Mouse (Mus musculus) limb, embryonic 12.5 days (tissue): ENCODE results near the gene Eif2b3. TPM values are rescaled to one million over a fixed set of nuclear protein-coding genes. Genes with fewer than 3 reads are reported as not detected.
A peak's percentile ranks its signal among the peaks of the same experiment; 100 is the strongest.

Source experiments
- ATAC-seq: fragments of 200-750 bp; cut with Nextera tagmentation; 2 replicates; pipeline ENCODE4 v1.8.0; 2017; ENCODE audit warnings: low read depth, moderate TSS enrichment; ENCODE audit not compliant: insufficient number of reproducible peaks, insufficient read depth, low FRiP score, low TSS enrichment
- H3K27ac ChIP-seq: fragments of 300-500 bp; sonication (generic); 2 replicates; pipeline ENCODE4 v1.5.1; 2016; ENCODE audit warnings: mild to moderate bottlenecking, moderate library complexity
- H3K27me3 ChIP-seq: fragments of 300-500 bp; sonication (generic); 2 replicates; pipeline ENCODE4 v1.6.1; 2016; ENCODE audit warnings: mild to moderate bottlenecking, moderate library complexity
- H3K36me3 ChIP-seq: fragments of 300-500 bp; sonication (generic); 2 replicates; pipeline ENCODE4 v1.6.1; 2016; ENCODE audit warnings: mild to moderate bottlenecking, moderate library complexity
- H3K4me1 ChIP-seq: fragments of 300-500 bp; sonication (generic); replicated peaks from 2 replicates; pipeline ENCODE4 v1.6.1; 2016
- H3K4me2 ChIP-seq: fragments of 300-500 bp; sonication (generic); 2 replicates; pipeline ENCODE4 v1.6.1; 2016; ENCODE audit warnings: mild to moderate bottlenecking, moderate library complexity
- H3K4me3 ChIP-seq: fragments of 300-500 bp; sonication (generic); replicated peaks from 2 replicates; pipeline ENCODE4 v1.5.1; 2016; ENCODE audit warnings: mild to moderate bottlenecking
- H3K9ac ChIP-seq: fragments of 300-500 bp; sonication (generic); replicated peaks from 2 replicates; pipeline ENCODE4 v1.6.1; 2016; ENCODE audit warnings: mild to moderate bottlenecking, moderate library complexity
- H3K9me3 ChIP-seq: fragments of 300-500 bp; sonication (generic); 2 replicates; pipeline ENCODE4 v1.6.1; 2016; ENCODE audit warnings: mild to moderate bottlenecking, moderate library complexity
- WGBS: fragments of 180-500 bp; shearing (Covaris S2); methylation state at CpG from one replicate; pipeline ENCODE4 v1.1.7; 2016; 5-methylcytosine and 5-hydroxymethylcytosine counted together
- polyA plus RNA-seq: library from polyadenylated mRNA; unstranded; fragments of >200 nt; fragmentation: Nextera tagmentation; extraction: Ambion mirVana; gene quantifications from 2 replicates; pipeline ENCODE4 v1.2.1, GENCODE M21; 2016

Eif2b3 gene
- polyA plus RNA-seq, 1 experiment from 2014 or later: 53.0 TPM

- Histone ChIP-seq H3K4me3 (no peak overlapping the region), H3K9me3 (no peaks in the 10 kb centered on the region), H3K36me3 (peaks cover 81% of the 10 kb centered on the region), H3K27me3 (no peaks in the 10 kb centered on the region), H3K9ac (no peak overlapping the region), H3K4me1 (no peaks in the 10 kb centered on the region), H3K27ac (no peak overlapping the region), H3K4me2 (no peak overlapping the region)
- no peak for ATAC-seq
- 94% methylated on average over 11 of the region's 11 CpGs for WGBS
Observed at GRCm38 (mm10) chr4:117110985-117111384, 91.8 kb downstream of the Eif2b3 start.

GRCm38 (mm10) chr4:117113237-117113636, 94.0 kb downstream of the Eif2b3 start:
- no peaks in the 10 kb centered on the region for H3K27me3 ChIP-seq
- ATAC-seq: no peak
- peaks cover 68% of the 10 kb centered on the region for H3K36me3 ChIP-seq
- H3K27ac ChIP-seq: no peak overlapping the region
- H3K9ac ChIP-seq: no peak overlapping the region
- no peak overlapping the region for H3K4me3 ChIP-seq
- H3K4me2 ChIP-seq: no peak overlapping the region
- H3K4me1 ChIP-seq: no peaks in the 10 kb centered on the region
- no peaks in the 10 kb centered on the region for H3K9me3 ChIP-seq
- 88% methylated on average over 1 of the region's 1 CpGs for WGBS

DNA sequence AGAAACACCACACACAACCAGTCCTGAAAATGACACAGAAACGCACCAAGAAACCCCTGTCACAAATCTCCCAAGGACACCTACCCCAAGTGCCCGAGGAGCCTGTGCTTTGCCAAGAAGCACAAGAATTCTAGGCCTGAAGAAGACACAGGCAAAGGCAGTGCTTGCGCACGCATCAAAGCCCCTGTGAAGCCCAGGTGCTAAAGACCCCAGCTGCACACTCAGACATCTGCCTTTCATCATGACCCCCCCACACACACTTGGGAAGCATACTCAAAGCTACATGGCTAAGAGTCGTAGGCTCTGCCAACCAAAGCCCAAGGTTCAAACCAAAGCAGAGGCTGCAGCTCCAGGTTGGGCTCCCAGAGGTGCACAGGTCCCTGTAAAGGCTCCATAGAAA, 96.4 kb downstream of the Eif2b3 start:
- Histone ChIP-seq H3K4me3 (no peak overlapping the region), H3K27ac (no peak overlapping the region), H3K27me3 (no peaks in the 10 kb centered on the region), H3K4me2 (no peak overlapping the region), H3K36me3 (peaks cover 45% of the 10 kb centered on the region), H3K4me1 (peaks cover 6% of the 10 kb centered on the region), H3K9me3 (no peaks in the 10 kb centered on the region), H3K9ac (no peak overlapping the region)
- ATAC-seq: no peak
- 72% methylated on average over 5 of the region's 5 CpGs for WGBS

DNA sequence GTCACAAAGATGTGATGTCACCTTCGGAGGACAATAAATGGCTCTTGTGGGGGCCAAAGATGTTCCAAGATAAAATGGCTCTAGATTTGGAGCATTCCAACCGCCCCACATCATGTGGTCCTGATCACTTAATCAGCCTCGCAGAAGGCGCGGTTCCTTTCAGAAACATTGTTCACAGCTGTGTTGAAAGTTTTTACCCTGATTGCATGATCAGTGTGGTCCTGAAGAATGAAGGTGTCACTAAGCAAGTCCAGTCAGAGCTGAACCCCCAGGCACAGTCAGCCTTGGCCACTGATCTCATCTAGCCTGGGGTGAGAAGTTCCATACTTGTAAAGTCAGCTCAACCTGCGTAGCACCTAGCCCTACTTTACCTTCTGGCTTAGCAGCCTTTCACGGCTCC, 98.7 kb downstream of the Eif2b3 start:
- H3K4me2 ChIP-seq: no peak overlapping the region
- WGBS: 91% methylated on average over 7 of the region's 7 CpGs
- no peak for ATAC-seq

GRCm38 (mm10) chr4:117119636-117120035, 100.4 kb downstream of the Eif2b3 start:
- Histone ChIP-seq H3K4me3 (peak overlapping the region; percentile 71), H3K4me2 (peak overlapping the region; percentile 100), H3K27ac (peak overlapping the region; percentile 86), H3K27me3 (no peaks in the 10 kb centered on the region), H3K4me1 (peaks cover 15% of the 10 kb centered on the region), H3K36me3 (peaks cover 11% of the 10 kb centered on the region), H3K9ac (peak overlapping the region; percentile 67), H3K9me3 (no peaks in the 10 kb centered on the region)
- no peak for ATAC-seq
- 73% methylated on average over 5 of the region's 5 CpGs for WGBS

More for the DNA sequence above, 98.7 kb downstream of the Eif2b3 start:
- H3K27ac ChIP-seq: no peak overlapping the region
- peaks cover 27% of the 10 kb centered on the region for H3K36me3 ChIP-seq
- H3K4me3 ChIP-seq: no peak overlapping the region
- no peaks in the 10 kb centered on the region for H3K27me3 ChIP-seq
- H3K9me3 ChIP-seq: no peaks in the 10 kb centered on the region
- peaks cover 12% of the 10 kb centered on the region for H3K4me1 ChIP-seq
- no peak overlapping the region for H3K9ac ChIP-seq

- H3K27me3 ChIP-seq: no peaks in the 10 kb centered on the region
- 6% methylated on average over 10 of the region's 10 CpGs for WGBS
Observed at GRCm38 (mm10) chr4:117120052-117120444, 100.8 kb downstream of the Eif2b3 start.

GRCm38 (mm10) chr4:117120445-117121414, 101.5 kb downstream of the Eif2b3 start:
- peak; percentile 91 for ATAC-seq
- WGBS: under 1% methylated on average over 69 of the region's 69 CpGs
- H3K4me2 ChIP-seq: peak overlapping the region; percentile 100
- H3K4me3 ChIP-seq: peak overlapping the region; percentile 71
- H3K27me3 ChIP-seq: no peaks in the 10 kb centered on the region
- H3K9me3 ChIP-seq: no peaks in the 10 kb centered on the region
- H3K27ac ChIP-seq: peak overlapping the region; percentile 86
- H3K36me3 ChIP-seq: peaks cover under 1% of the 10 kb centered on the region; the same call in 1 of the 2 replicates
- peaks cover 26% of the 10 kb centered on the region for H3K4me1 ChIP-seq
- peak overlapping the region; percentile 67 for H3K9ac ChIP-seq

More at GRCm38 (mm10) chr4:117120052-117120444, 100.8 kb downstream of the Eif2b3 start:
- Histone ChIP-seq H3K4me2 (peak overlapping the region; percentile 100), H3K4me1 (peaks cover 20% of the 10 kb centered on the region), H3K36me3 (peaks cover 7% of the 10 kb centered on the region; the same call in 1 of the 2 replicates), H3K27ac (peak overlapping the region; percentile 86), H3K9me3 (no peaks in the 10 kb centered on the region), H3K9ac (peak overlapping the region; percentile 67), H3K4me3 (peak overlapping the region; percentile 71)
- no peak for ATAC-seq

GRCm38 (mm10) chr4:117122209-117122608, 103.0 kb downstream of the Eif2b3 start:
- Histone ChIP-seq H3K9me3 (no peaks in the 10 kb centered on the region), H3K9ac (no peak overlapping the region), H3K4me2 (no peak overlapping the region), H3K36me3 (no peaks in the 10 kb centered on the region), H3K4me1 (peaks cover 32% of the 10 kb centered on the region), H3K4me3 (no peak overlapping the region), H3K27ac (no peak overlapping the region), H3K27me3 (no peaks in the 10 kb centered on the region)
- WGBS: 87% methylated on average over 4 of the region's 4 CpGs
- no peak for ATAC-seq

DNA sequence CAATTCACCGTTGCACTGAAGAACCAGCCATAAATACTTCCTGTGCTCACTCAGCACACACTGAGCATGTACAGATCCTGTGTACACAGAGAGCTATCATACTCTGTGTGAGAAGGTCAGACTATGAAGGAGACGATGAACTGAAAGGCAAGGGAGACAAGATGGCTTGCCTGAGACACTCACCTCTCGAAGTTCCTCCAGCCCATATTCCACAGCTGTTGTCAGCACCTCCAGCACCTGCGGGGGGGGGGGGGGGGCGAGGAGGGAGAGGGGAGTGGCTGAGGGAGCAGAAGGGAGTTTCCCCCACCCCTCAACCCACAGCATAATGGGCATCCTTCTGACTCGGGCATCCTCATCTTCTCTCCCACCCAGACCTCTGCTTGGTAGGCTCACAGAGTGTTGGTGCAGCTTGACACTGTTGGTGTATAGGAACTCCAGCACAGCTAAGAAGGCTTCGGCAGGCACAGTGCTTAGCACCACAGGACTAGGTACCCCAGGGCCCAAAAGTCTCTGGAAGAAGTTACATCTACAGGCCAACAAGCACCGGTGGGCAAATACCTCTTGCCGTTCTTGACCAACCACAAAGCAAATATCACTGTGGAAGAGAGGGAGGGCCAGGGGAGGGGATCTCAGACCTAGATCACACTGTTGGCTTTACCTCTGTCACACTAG, 104.5 kb downstream of the Eif2b3 start:
- Histone ChIP-seq H3K4me2 (no peak overlapping the region), H3K4me1 (peaks cover 32% of the 10 kb centered on the region), H3K4me3 (no peak overlapping the region), H3K9ac (no peak overlapping the region), H3K27me3 (no peaks in the 10 kb centered on the region), H3K27ac (no peak overlapping the region), H3K9me3 (no peaks in the 10 kb centered on the region), H3K36me3 (peaks cover 8% of the 10 kb centered on the region)
- no peak for ATAC-seq
- WGBS: 81% methylated on average over 7 of the region's 9 CpGs

DNA sequence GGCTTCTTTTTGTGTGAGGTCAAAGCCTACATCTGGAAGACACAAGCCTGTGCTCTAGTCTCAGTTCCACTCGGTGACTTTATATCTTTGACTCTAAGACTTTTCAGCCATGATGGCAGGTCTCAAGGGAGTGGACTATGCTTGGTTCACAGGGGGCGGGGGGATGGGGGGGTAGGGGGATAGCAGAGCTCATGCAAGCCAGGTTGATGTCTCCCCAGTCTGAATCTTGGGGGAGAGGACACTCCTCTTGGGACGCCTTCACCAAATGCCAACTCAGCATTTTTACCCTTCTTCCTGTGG, 105.0 kb downstream of the Eif2b3 start:
- Histone ChIP-seq H3K9me3 (no peaks in the 10 kb centered on the region), H3K36me3 (peaks cover 12% of the 10 kb centered on the region), H3K9ac (no peak overlapping the region), H3K4me2 (no peak overlapping the region), H3K4me3 (no peak overlapping the region), H3K27me3 (no peaks in the 10 kb centered on the region), H3K27ac (no peak overlapping the region), H3K4me1 (peaks cover 32% of the 10 kb centered on the region)
- whole genome bisulfite sequencing: 85% methylated on average over 3 of the region's 3 CpGs
- ATAC-seq: no peak

- no peak overlapping the region for H3K4me3 ChIP-seq
- H3K9ac ChIP-seq: peak overlapping the region; percentile 51; the same call in 1 of the 2 replicates
- WGBS: 61% methylated on average over 14 of the region's 14 CpGs
Observed at GRCm38 (mm10) chr4:117124518-117125347, 105.5 kb downstream of the Eif2b3 start.

More at GRCm38 (mm10) chr4:117124518-117125347, 105.5 kb downstream of the Eif2b3 start:
- H3K4me1 ChIP-seq: peaks cover 30% of the 10 kb centered on the region
- no peaks in the 10 kb centered on the region for H3K27me3 ChIP-seq
- ATAC-seq: no peak
- peak overlapping the region; percentile 37 for H3K4me2 ChIP-seq
- peak overlapping the region; percentile 81 for H3K27ac ChIP-seq
- H3K9me3 ChIP-seq: no peaks in the 10 kb centered on the region
- H3K36me3 ChIP-seq: peaks cover 12% of the 10 kb centered on the region
